Mouse (Mus musculus) kidney, embryonic 16.5 days (tissue): ENCODE data around the gene Akap9. TPM values are rescaled to one million over a fixed set of nuclear protein-coding genes. Genes with fewer than 3 reads are reported as not detected.

Experiments used
- ATAC-seq: fragments of 200-750 bp; cut with Nextera tagmentation; 2 replicates; pipeline ENCODE4 v1.8.0; 2017; ENCODE audit warnings: moderate TSS enrichment; ENCODE audit not compliant: low FRiP score, low TSS enrichment
- H3K27ac ChIP-seq: fragments of 300-500 bp; sonication (generic); 2 replicates; pipeline ENCODE4 v1.5.1; 2014; ENCODE audit warnings: low read length
- H3K27me3 ChIP-seq: fragments of 300-500 bp; sonication (generic); 2 replicates; pipeline ENCODE4 v1.6.1; 2014; ENCODE audit warnings: low read length, control low read depth, mixed read lengths; ENCODE audit not compliant: insufficient read depth
- H3K36me3 ChIP-seq: fragments of 300-500 bp; sonication (generic); 2 replicates; pipeline ENCODE4 v1.6.1; 2014; ENCODE audit warnings: low read length, control low read depth, mixed read lengths; ENCODE audit not compliant: insufficient read depth
- H3K4me1 ChIP-seq: fragments of 300-500 bp; sonication (generic); 2 replicates; pipeline ENCODE4 v1.6.1; 2014; ENCODE audit warnings: low read length, control low read depth, mixed read lengths; ENCODE audit not compliant: insufficient read depth
- H3K4me2 ChIP-seq: fragments of 300-500 bp; sonication (generic); replicated peaks from 2 replicates; pipeline ENCODE4 v1.6.1; 2014; ENCODE audit warnings: low read depth, low read length
- H3K4me3 ChIP-seq: fragments of 300-500 bp; sonication (generic); 2 replicates; pipeline ENCODE4 v1.5.1; 2014; ENCODE audit warnings: mild to moderate bottlenecking, low read length
- H3K9ac ChIP-seq: fragments of 300-500 bp; sonication (generic); replicated peaks from 2 replicates; pipeline ENCODE4 v1.6.1; 2014; ENCODE audit warnings: low read length
- H3K9me3 ChIP-seq: fragments of 300-500 bp; sonication (generic); 2 replicates; pipeline ENCODE4 v1.6.1; 2016; ENCODE audit warnings: low read length, control low read depth
- WGBS: fragments of 180-500 bp; shearing (Covaris S2); extraction: QIAGEN DNeasy Blood & Tissue Kit; methylation state at CpG from one replicate; pipeline ENCODE4 v1.1.7; 2014; 5-methylcytosine and 5-hydroxymethylcytosine counted together
- polyA plus RNA-seq: library from polyadenylated mRNA; unstranded; fragments of >200 nt; fragmentation: Nextera tagmentation; extraction: Ambion mirVana; gene quantifications from 2 replicates; pipeline ENCODE4 v1.2.1, GENCODE M21; 2015

Akap9 gene
- polyA plus RNA-seq, 1 experiment from 2014 or later, result 113 TPM

- H3K9me3 ChIP-seq, result no peaks in the 10 kb centered on the region
- peaks cover 52% of the 10 kb centered on the region for H3K36me3 ChIP-seq
- H3K4me2 ChIP-seq, result no peak overlapping the region
- no peaks in the 10 kb centered on the region for H3K27me3 ChIP-seq
- H3K9ac ChIP-seq, result no peak overlapping the region
- no peaks in the 10 kb centered on the region for H3K4me1 ChIP-seq
- H3K27ac ChIP-seq, result no peak overlapping the region
- no peak for ATAC-seq
- WGBS, result 70% methylated on average over 3 of the region's 3 CpGs
- H3K4me3 ChIP-seq, result no peak overlapping the region
Measured at GRCm38 (mm10) chr5:4067203-4067602, 139.3 kb downstream of the Akap9 start.

- WGBS, result 98% methylated on average over 3 of the region's 3 CpGs
- Histone ChIP-seq H3K27ac (no peak overlapping the region), H3K4me2 (no peak overlapping the region), H3K4me1 (no peaks in the 10 kb centered on the region), H3K9me3 (no peaks in the 10 kb centered on the region), H3K36me3 (peaks cover 59% of the 10 kb centered on the region), H3K4me3 (no peak overlapping the region), H3K27me3 (no peaks in the 10 kb centered on the region), H3K9ac (no peak overlapping the region)
- ATAC-seq, result no peak
Measured at GRCm38 (mm10) chr5:4079086-4079485, 151.2 kb downstream of the Akap9 start.

GRCm38 (mm10) chr5:4080861-4081260 is 153.0 kb downstream of the Akap9 start:
- no peak overlapping the region for H3K9ac ChIP-seq
- no peaks in the 10 kb centered on the region for H3K27me3 ChIP-seq
- H3K27ac ChIP-seq, result no peak overlapping the region
- H3K4me3 ChIP-seq, result no peak overlapping the region
- no peaks in the 10 kb centered on the region for H3K4me1 ChIP-seq
- ATAC-seq, result no peak
- H3K36me3 ChIP-seq, result peaks cover 62% of the 10 kb centered on the region
- WGBS, result 83% methylated on average over 2 of the region's 2 CpGs
- no peaks in the 10 kb centered on the region for H3K9me3 ChIP-seq
- H3K4me2 ChIP-seq, result no peak overlapping the region

- Histone ChIP-seq H3K27me3 (no peaks in the 10 kb centered on the region), H3K9ac (no peak overlapping the region), H3K4me2 (no peak overlapping the region), H3K4me3 (no peak overlapping the region), H3K9me3 (no peaks in the 10 kb centered on the region), H3K36me3 (peaks cover 58% of the 10 kb centered on the region), H3K4me1 (no peaks in the 10 kb centered on the region), H3K27ac (no peak overlapping the region)
- no peak for ATAC-seq
- WGBS, result 80% methylated on average over 2 of the region's 2 CpGs
Measured at GRCm38 (mm10) chr5:4081513-4081912, 153.7 kb downstream of the Akap9 start.

GRCm38 (mm10) chr5:4084948-4085347 is 157.1 kb downstream of the Akap9 start:
- Histone ChIP-seq H3K27me3 (no peaks in the 10 kb centered on the region), H3K27ac (no peak overlapping the region), H3K4me3 (no peak overlapping the region), H3K9ac (no peak overlapping the region), H3K9me3 (no peaks in the 10 kb centered on the region), H3K36me3 (peaks cover 61% of the 10 kb centered on the region), H3K4me2 (no peak overlapping the region), H3K4me1 (no peaks in the 10 kb centered on the region)
- WGBS, result 92% methylated on average over 7 of the region's 7 CpGs
- no peak for ATAC-seq

- Histone ChIP-seq H3K9me3 (no peaks in the 10 kb centered on the region), H3K27me3 (no peaks in the 10 kb centered on the region), H3K27ac (no peak overlapping the region), H3K4me1 (no peaks in the 10 kb centered on the region), H3K4me3 (no peak overlapping the region), H3K4me2 (no peak overlapping the region), H3K9ac (no peak overlapping the region), H3K36me3 (peaks cover 56% of the 10 kb centered on the region)
- WGBS, result 73% methylated on average over 4 of the region's 4 CpGs
- peak; percentile 89 for ATAC-seq
Measured at GRCm38 (mm10) chr5:4086309-4086708, 158.5 kb downstream of the Akap9 start.

- Histone ChIP-seq H3K9ac (no peak overlapping the region), H3K27me3 (no peaks in the 10 kb centered on the region), H3K36me3 (peaks cover 53% of the 10 kb centered on the region), H3K4me2 (no peak overlapping the region), H3K4me1 (no peaks in the 10 kb centered on the region), H3K27ac (no peak overlapping the region), H3K9me3 (no peaks in the 10 kb centered on the region), H3K4me3 (no peak overlapping the region)
- ATAC-seq, result no peak
- 80% methylated on average over 5 of the region's 5 CpGs for WGBS
Measured at GRCm38 (mm10) chr5:4088190-4088589, 160.3 kb downstream of the Akap9 start.

GRCm38 (mm10) chr5:4094471-4094870 is 166.6 kb downstream of the Akap9 start:
- no peaks in the 10 kb centered on the region for H3K4me1 ChIP-seq
- no peaks in the 10 kb centered on the region for H3K27me3 ChIP-seq
- no peak overlapping the region for H3K9ac ChIP-seq
- H3K4me3 ChIP-seq, result no peak overlapping the region
- no peak for ATAC-seq
- peaks cover 37% of the 10 kb centered on the region for H3K36me3 ChIP-seq
- no peaks in the 10 kb centered on the region for H3K9me3 ChIP-seq
- H3K27ac ChIP-seq, result no peak overlapping the region
- no peak overlapping the region for H3K4me2 ChIP-seq
- WGBS, result 96% methylated on average over 5 of the region's 5 CpGs

- peaks cover 11% of the 10 kb centered on the region for H3K4me1 ChIP-seq
- 97% methylated on average over 4 of the region's 4 CpGs for WGBS
- no peak overlapping the region for H3K9ac ChIP-seq
- no peak for ATAC-seq
- peaks cover 35% of the 10 kb centered on the region for H3K36me3 ChIP-seq
- H3K27me3 ChIP-seq, result no peaks in the 10 kb centered on the region
- H3K4me3 ChIP-seq, result no peak overlapping the region
- no peak overlapping the region for H3K4me2 ChIP-seq
- H3K27ac ChIP-seq, result no peak overlapping the region
- peaks cover 2% of the 10 kb centered on the region; the same call in 1 of the 2 replicates for H3K9me3 ChIP-seq
Measured at GRCm38 (mm10) chr5:4101031-4101430, 173.2 kb downstream of the Akap9 start.

GRCm38 (mm10) chr5:4101770-4102169 is 173.9 kb downstream of the Akap9 start:
- no peak overlapping the region for H3K9ac ChIP-seq
- peaks cover 2% of the 10 kb centered on the region; the same call in 1 of the 2 replicates for H3K9me3 ChIP-seq
- no peaks in the 10 kb centered on the region for H3K27me3 ChIP-seq
- ATAC-seq, result no peak
- peaks cover 11% of the 10 kb centered on the region for H3K4me1 ChIP-seq
- H3K36me3 ChIP-seq, result peaks cover 35% of the 10 kb centered on the region
- 87% methylated on average over 2 of the region's 2 CpGs for WGBS
- no peak overlapping the region for H3K4me2 ChIP-seq
- H3K27ac ChIP-seq, result no peak overlapping the region
- H3K4me3 ChIP-seq, result no peak overlapping the region
